Mouse (Mus musculus) cerebellum, adult 9-10 months (tissue): ENCODE measurements at regions not wholly inside any gene's neighbourhood (a gene's known extent, or its start where the extent isn't known, plus 50 kb on each side); places are given as distances from the start of the nearest gene placed in this dataset.

Experiments
- DNase-seq: peaks from one replicate; pipeline ENCODE4 v3.0.0; 2022

- no peak for DNase-seq
These were observed 55.6 kb upstream of the Ccdc190 start for GRCm38 (mm10) chr1:169872865-169873264.

GRCm38 (mm10) chr1:169868636-169869035 lies 59.8 kb upstream of the Ccdc190 start:
- DNase-seq: no peak

GRCm38 (mm10) chr1:169867453-169867852 lies 61.0 kb upstream of the Ccdc190 start:
- no peak for DNase-seq

GRCm38 (mm10) chr1:169866840-169867239 lies 61.6 kb upstream of the Ccdc190 start:
- no peak for DNase-seq

- DNase-seq: no peak
These were observed 69.4 kb upstream of the Ccdc190 start for GRCm38 (mm10) chr1:169859041-169859440.

- no peak for DNase-seq
These were observed 76.8 kb upstream of the Ccdc190 start for GRCm38 (mm10) chr1:169851663-169852062.

- peak; percentile 16 for DNase-seq
These were observed 80.0 kb upstream of the Ccdc190 start for GRCm38 (mm10) chr1:169848254-169849015.

- DNase-seq: no peak
These were observed 86.0 kb upstream of the Ccdc190 start for GRCm38 (mm10) chr1:169842490-169842889.

- DNase-seq: no peak
These were observed 87.5 kb upstream of the Ccdc190 start for GRCm38 (mm10) chr1:169840948-169841347.

- DNase-seq: no peak
These were observed 88.3 kb upstream of the Ccdc190 start for GRCm38 (mm10) chr1:169840056-169840728.

- DNase-seq: no peak
These were observed 85.9 kb upstream of the Rgs4 start for GRCm38 (mm10) chr1:169833385-169833784.

GRCm38 (mm10) chr1:169831326-169832066 lies 84.1 kb upstream of the Rgs4 start:
- DNase-seq: no peak

GRCm38 (mm10) chr1:169830596-169830995 lies 83.2 kb upstream of the Rgs4 start:
- DNase-seq: no peak

GRCm38 (mm10) chr1:169822034-169822433 lies 74.6 kb upstream of the Rgs4 start:
- DNase-seq: no peak

- DNase-seq: no peak
These were observed 72.0 kb upstream of the Rgs4 start for GRCm38 (mm10) chr1:169819404-169819949.

GRCm38 (mm10) chr1:169816939-169817338 lies 69.5 kb upstream of the Rgs4 start:
- DNase-seq: no peak

GRCm38 (mm10) chr1:169812512-169813101 lies 65.2 kb upstream of the Rgs4 start:
- DNase-seq: no peak

- DNase-seq: no peak
These were observed 56.1 kb upstream of the Rgs4 start for GRCm38 (mm10) chr1:169803428-169804138.

- DNase-seq: no peak
These were observed 55.4 kb upstream of the Rgs4 start for GRCm38 (mm10) chr1:169802868-169803267.

- DNase-seq: no peak
These were observed 54.8 kb upstream of the Rgs4 start for GRCm38 (mm10) chr1:169802053-169802830.
